Mouse (Mus musculus) CH12.LX (cell line): ENCODE measurements around the gene Syde1. TPM values are rescaled to one million over a fixed set of nuclear protein-coding genes. Genes with fewer than 3 reads are reported as not detected.
A peak's percentile ranks its signal among the peaks of the same experiment; 100 is the strongest.

Source experiments
- DNase-seq: peaks from one replicate; pipeline ENCODE4 v3.0.0-alpha.2; 2013; ENCODE audit errors: extremely low read depth
- H3K27ac ChIP-seq: 2 replicates; pipeline ENCODE4 v1.5.1; 2012; ENCODE audit warnings: low read depth, mild to moderate bottlenecking, control low read depth, moderate library complexity; ENCODE audit not compliant: insufficient read depth
- H3K27me3 ChIP-seq: replicated peaks from 2 replicates; pipeline ENCODE3; 2012; ENCODE audit warnings: inconsistent platforms
- H3K36me3 ChIP-seq, 2 experiments: replicated peaks in 1 of 2; 2 replicates each; pipeline versions ENCODE3 to v1.6.1; 2012; ENCODE audit warnings: inconsistent platforms in 1 of 2, low read length in 1 of 2, mild to moderate bottlenecking in 1 of 2, mixed read lengths in 1 of 2, moderate library complexity in 1 of 2; ENCODE audit not compliant: control insufficient read depth in 1 of 2, insufficient read depth in 1 of 2
- H3K4me1 ChIP-seq, 2 experiments: 2 replicates each; pipeline ENCODE4 v1.6.1; 2012; ENCODE audit warnings: inconsistent platforms in 1 of 2, moderate library complexity in 1 of 2; ENCODE audit not compliant: insufficient read depth in 2 of 2, control insufficient read depth in 1 of 2
- H3K4me2 ChIP-seq: 2 replicates; pipeline ENCODE4 v1.6.1; 2012; ENCODE audit warnings: low read depth, mild to moderate bottlenecking, control low read depth; ENCODE audit not compliant: poor library complexity, insufficient read depth, severe bottlenecking
- H3K4me3 ChIP-seq, 3 experiments: fragments of 150-350 bp in 1 of 3; sonication (generic) in 1 of 3; replicated peaks in 1 of 3; 2 replicates each; pipeline versions ENCODE3 to v1.5.1; 2011 to 2012; ENCODE audit warnings: low read depth in 2 of 3, low read length in 2 of 3, mild to moderate bottlenecking in 2 of 3, moderate library complexity in 2 of 3, control low read depth in 1 of 3, improper control_type of control experiment in 1 of 3, inconsistent platforms in 1 of 3, mixed read lengths in 1 of 3; ENCODE audit not compliant: poor library complexity in 1 of 3
- H3K79me2 ChIP-seq: replicated peaks from 2 replicates; pipeline ENCODE4 v1.6.1; 2012; ENCODE audit warnings: mild to moderate bottlenecking, moderate library complexity; ENCODE audit not compliant: control insufficient read depth, poor library complexity, insufficient read depth, severe bottlenecking; ENCODE audit errors: extremely low read depth
- H3K9ac ChIP-seq: 2 replicates; pipeline ENCODE4 v1.6.1; 2012; ENCODE audit warnings: low read depth, mild to moderate bottlenecking, control low read depth, moderate library complexity; ENCODE audit not compliant: insufficient read depth
- H3K9me3 ChIP-seq: replicated peaks from 2 replicates; pipeline ENCODE3; 2012; ENCODE audit warnings: low read length, inconsistent platforms, mixed read lengths
- CTCF ChIP-seq, 2 experiments: IDR thresholded peaks in 1 of 2; conservative IDR thresholded peaks in 1 of 2; 2 replicates each; pipeline ENCODE4 v1.5.1; 2011 to 2012; ENCODE audit warnings: low read depth in 2 of 2, low read length in 2 of 2, improper control_type of control experiment in 1 of 2, inconsistent platforms in 1 of 2, mild to moderate bottlenecking in 1 of 2, moderate library complexity in 1 of 2
- EP300 ChIP-seq: IDR thresholded peaks from 2 replicates; pipeline ENCODE4 v1.6.1; 2011; ENCODE audit warnings: low read length, improper control_type of control experiment
- HCFC1 ChIP-seq: IDR thresholded peaks from 2 replicates; pipeline ENCODE4 v1.6.1; 2012; ENCODE audit warnings: low read depth, mild to moderate bottlenecking, inconsistent platforms, low read length, improper control_type of control experiment
- IRF4 ChIP-seq: IDR thresholded peaks from 2 replicates; pipeline ENCODE4 v1.6.1; 2014; ENCODE audit warnings: low read depth, mild to moderate bottlenecking, inconsistent platforms, low read length, improper control_type of control experiment
- JUN ChIP-seq: IDR thresholded peaks from 2 replicates; pipeline ENCODE4 v1.6.1; 2011; ENCODE audit warnings: low read depth, mild to moderate bottlenecking, low read length, improper control_type of control experiment, moderate library complexity; ENCODE audit not compliant: insufficient read depth
- KAT2A ChIP-seq: IDR thresholded peaks from 2 replicates; pipeline ENCODE4 v1.6.1; 2012; ENCODE audit warnings: low read length, improper control_type of control experiment, inconsistent platforms; ENCODE audit not compliant: insufficient replicate concordance
- MAFK ChIP-seq: IDR thresholded peaks from 2 replicates; pipeline ENCODE4 v1.6.1; 2011; ENCODE audit warnings: low read length, improper control_type of control experiment; ENCODE audit not compliant: insufficient replicate concordance
- MEF2A ChIP-seq: IDR thresholded peaks from 2 replicates; pipeline ENCODE4 v1.6.1; 2014; ENCODE audit warnings: low read depth, mild to moderate bottlenecking, inconsistent platforms, low read length, improper control_type of control experiment, borderline replicate concordance
- NELFE ChIP-seq: IDR thresholded peaks from 2 replicates; pipeline ENCODE4 v1.6.1; 2011; ENCODE audit warnings: low read depth, low read length, improper control_type of control experiment
- NRF1 ChIP-seq: IDR thresholded peaks from 2 replicates; pipeline ENCODE4 v1.6.1; 2014; ENCODE audit warnings: low read depth, mild to moderate bottlenecking, inconsistent platforms, low read length, improper control_type of control experiment, moderate library complexity
- PAX5 ChIP-seq: IDR thresholded peaks from 2 replicates; pipeline ENCODE4 v1.6.1; 2012; ENCODE audit warnings: low read length, inconsistent platforms, mixed read lengths
- POLR2A ChIP-seq: IDR thresholded peaks from 2 replicates; pipeline ENCODE4 v1.6.1; 2011; ENCODE audit warnings: low read depth, mild to moderate bottlenecking, improper control_type of control experiment, low read length
- RAD21 ChIP-seq: IDR thresholded peaks from 2 replicates; pipeline ENCODE4 v1.6.1; 2011; ENCODE audit warnings: low read depth, mild to moderate bottlenecking, low read length, improper control_type of control experiment, moderate library complexity
- RCOR1 ChIP-seq: conservative IDR thresholded peaks from 2 replicates; pipeline ENCODE4 v1.6.1; 2012; ENCODE audit warnings: low read depth, mild to moderate bottlenecking, inconsistent platforms, low read length, improper control_type of control experiment
- SIN3A ChIP-seq: IDR thresholded peaks from 2 replicates; pipeline ENCODE4 v1.6.1; 2012; ENCODE audit warnings: low read length, improper control_type of control experiment, inconsistent platforms
- SMC3 ChIP-seq: IDR thresholded peaks from 2 replicates; pipeline ENCODE4 v1.6.1; 2011; ENCODE audit warnings: low read depth, low read length, improper control_type of control experiment
- TCF12 ChIP-seq: IDR thresholded peaks from 2 replicates; pipeline ENCODE4 v1.6.1; 2014; ENCODE audit warnings: low read depth, mild to moderate bottlenecking, inconsistent platforms, low read length, improper control_type of control experiment
- UBTF ChIP-seq: IDR thresholded peaks from 2 replicates; pipeline ENCODE4 v1.6.1; 2012; ENCODE audit warnings: low read depth, mild to moderate bottlenecking, inconsistent platforms, low read length, improper control_type of control experiment, moderate library complexity
- ZC3H11A ChIP-seq: IDR thresholded peaks from 2 replicates; pipeline ENCODE4 v1.6.1; 2012; ENCODE audit warnings: low read depth, mild to moderate bottlenecking, inconsistent platforms, low read length, improper control_type of control experiment
- ZKSCAN1 ChIP-seq: IDR thresholded peaks from 2 replicates; pipeline ENCODE4 v1.6.1; 2012; ENCODE audit warnings: low read depth, inconsistent platforms, low read length, improper control_type of control experiment, borderline replicate concordance
- ZMIZ1 ChIP-seq: IDR thresholded peaks from 2 replicates; pipeline ENCODE4 v1.6.1; 2012; ENCODE audit warnings: low read depth, mild to moderate bottlenecking, inconsistent platforms, low read length, improper control_type of control experiment
- dilution Hi-C: fragments of 300-500 bp; cut with MboI; formaldehyde crosslinking; loops from 2 replicates; pipeline ENCODE4 v1.14.3; 2020; ENCODE audit warnings: low sequenced_read_pairs; ENCODE audit not compliant: extremely low pct_unique_long_range_greater_than_20kb, extremely low pct_ligation_motif_present
- in situ Hi-C: fragments of 300-500 bp; cut with MboI; formaldehyde crosslinking; loops from 3 replicates; pipeline ENCODE4 v1.14.3; 2019; ENCODE audit warnings: low sequenced_read_pairs, low pct_ligation_motif_present, low pct_unique_long_range_greater_than_20kb, mixed read lengths
- polyA plus RNA-seq: library from polyadenylated mRNA; unstranded; fragments of >175 nt; gene quantifications from 2 replicates; pipeline ENCODE4 v1.2.1, GENCODE M21; 2012; ENCODE audit warnings: low read depth; ENCODE audit not compliant: insufficient read length
- total RNA-seq, 2 experiments: library from RNA; depleted of rRNA; stranded (reverse); fragments of 300-350 nt in 1 of 2; fragments of >200 nt in 1 of 2; gene quantifications; 2 replicates each; pipeline ENCODE4 v1.2.3; 2012 to 2014

The Syde1 gene
- total RNA-seq (2012; rRNA removed), result not detected in 2 replicates
- not detected in 2 replicates for total RNA-seq (2014; rRNA removed)
- polyA plus RNA-seq, result not detected in 2 replicates

- in situ Hi-C loops (no loop called here), dilution Hi-C loops (no loop called here)
- H3K4me1 ChIP-seq, result no peaks in the 10 kb centered on the region
- no peak within 1 kb of the TSS for H3K4me2 ChIP-seq
- H3K79me2 ChIP-seq, result no peaks in the 10 kb centered on the region
- no peak within 1 kb of the TSS for H3K27ac ChIP-seq
- no peaks in the 10 kb centered on the region for H3K36me3 ChIP-seq
- no peak within 1 kb of the TSS for H3K4me3 ChIP-seq
- DNase-seq, result no peak
- no peak within 1 kb of the TSS for H3K9ac ChIP-seq
- TF ChIP-seq MAFK, result no peak
- TF ChIP-seq ZMIZ1, result no peak
- TF ChIP-seq POLR2A, result no peak
- no peak for TF ChIP-seq EP300
- TF ChIP-seq SIN3A, result no peak
- TF ChIP-seq JUN, result no peak
- TF ChIP-seq TCF12, result no peak
- no peak for TF ChIP-seq ZC3H11A
- TF ChIP-seq PAX5, result no peak
- TF ChIP-seq NRF1, result no peak
- TF ChIP-seq HCFC1, result no peak
- TF ChIP-seq RCOR1, result no peak
- TF ChIP-seq ZKSCAN1, result no peak
- TF ChIP-seq KAT2A, result no peak
- TF ChIP-seq UBTF, result no peak
- no peak for TF ChIP-seq IRF4
- TF ChIP-seq MEF2A, result no peak
- no peak for TF ChIP-seq NELFE
- no peak for TF ChIP-seq CTCF (conservative IDR thresholded peaks at IDR 0.05 in 1 of 2, IDR thresholded peaks at IDR 0.05 in 1 of 2; ENCODE audit: low read depth in 2 of 2, low read length in 2 of 2)
- H3K27me3 ChIP-seq, result peaks cover 43% of the 10 kb centered on the region
- no peaks in the 10 kb centered on the region for H3K9me3 ChIP-seq
Measured at GRCm38 (mm10) chr10:78591406-78592328, at the start of gene Syde1. Gene Syde1 (minus strand): TSS chr10:78591964.

DNA sequence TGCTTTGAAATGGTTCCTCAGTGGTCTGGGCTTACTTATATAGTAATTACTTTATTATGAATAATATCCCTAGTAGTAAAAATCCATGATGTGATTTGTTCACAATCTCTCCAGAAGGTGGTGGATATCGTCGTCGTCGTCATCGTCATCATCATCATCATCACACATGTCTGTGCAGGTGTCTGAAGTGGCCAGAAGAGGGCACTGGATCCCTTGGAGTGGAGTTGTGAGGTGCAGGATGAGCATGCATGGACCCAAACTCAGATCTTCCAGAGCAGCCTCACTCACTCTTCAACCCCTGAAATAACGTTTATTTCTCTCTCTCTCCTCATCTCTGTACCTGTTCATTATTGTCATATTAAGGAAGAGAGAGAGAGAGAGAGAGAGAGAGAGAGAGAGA lies 40.5 kb upstream of the Syde1 start:
- Histone ChIP-seq H3K9ac (no peak overlapping the region), H3K4me1 (no peaks in the 10 kb centered on the region), H3K4me2 (0 out of 2 replicates have a peak overlapping the region, but pooled peaks have one; percentile 44)
- in situ Hi-C loops (no loop called here), dilution Hi-C loops (no loop called here)
- DNase-seq, result peak; percentile 54
- TF ChIP-seq SMC3 (peak; percentile 48), RAD21 (peak; percentile 68), CTCF (conservative IDR thresholded peaks at IDR 0.05 in 1 of 2, IDR thresholded peaks at IDR 0.05 in 1 of 2; ENCODE audit: low read depth in 2 of 2, low read length in 2 of 2) (peak; percentile 40 to 74; a peak in 3 of 4 replicates), HCFC1 (no peak), PAX5 (no peak)
- TF ChIP-seq, all 38 proteins: peak for 3
- Histone ChIP-seq H3K79me2 (no peaks in the 10 kb centered on the region), H3K9me3 (no peaks in the 10 kb centered on the region), H3K27ac (no peak overlapping the region), H3K27me3 (peaks cover 47% of the 10 kb centered on the region), H3K36me3 (no peaks in the 10 kb centered on the region), H3K4me3 (no peak overlapping the region)
